Mouse (Mus musculus): ENCODE results near the gene Tsc1. TPM values are rescaled to one million over a fixed set of nuclear protein-coding genes. Genes with fewer than 3 reads are reported as not detected.

The Tsc1 gene
- polyA plus RNA-seq, 1 experiment from 2014 or later: 24.1 TPM

- peak; percentile 20 for DNase-seq (ENCODE audit: low spot score)
- Histone ChIP-seq H3K4me3 (ENCODE audit: low read depth, low read length) (no peak overlapping the region), H3K9me3 (ENCODE audit: control insufficient read depth, low read length) (no peaks in the 10 kb centered on the region), H3K36me3 (ENCODE audit: control insufficient read depth, insufficient read depth, low read length) (no peaks in the 10 kb centered on the region), H3K4me1 (ENCODE audit: control insufficient read depth, insufficient read depth, low read length) (no peaks in the 10 kb centered on the region), H3K4me2 (ENCODE audit: low read depth) (no peak overlapping the region), H3K27me3 (ENCODE audit: control insufficient read depth, insufficient read depth, low read length) (no peaks in the 10 kb centered on the region), H3K27ac (ENCODE audit: low read depth, low read length) (no peak overlapping the region), H3K9ac (ENCODE audit: low read length) (no peak overlapping the region)
- no peak for ATAC-seq (ENCODE audit: insufficient read depth, low FRiP score, low TSS enrichment)
- 59% methylated on average over 2 of the region's 2 CpGs for WGBS
Observed at GRCm38 (mm10) chr2:28654295-28654694, 13.3 kb downstream of the Tsc1 start.

DNA sequence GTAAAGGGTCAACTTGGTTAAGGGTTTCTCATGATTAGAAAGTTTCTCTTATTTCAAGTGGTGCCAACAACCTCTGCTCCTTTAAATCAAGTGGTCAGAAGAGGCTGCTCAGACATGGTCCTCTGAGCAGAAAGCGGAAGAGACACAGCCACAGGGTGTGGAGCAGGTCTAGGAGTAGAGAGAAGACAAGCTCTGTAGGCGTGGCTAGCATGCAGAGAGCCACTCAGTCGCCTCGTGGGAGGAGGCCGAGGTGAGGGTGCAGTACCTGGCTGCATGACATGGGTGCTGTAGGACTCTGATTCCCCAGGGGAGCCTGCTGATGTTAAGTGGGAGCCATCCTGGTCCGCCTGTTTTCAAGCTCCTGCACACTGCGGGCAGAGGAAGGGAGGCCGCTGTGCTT is 15.2 kb downstream of the Tsc1 start:
- Histone ChIP-seq H3K4me3 (ENCODE audit: low read depth, low read length) (no peak overlapping the region), H3K27me3 (ENCODE audit: control insufficient read depth, insufficient read depth, low read length) (no peaks in the 10 kb centered on the region), H3K4me1 (ENCODE audit: control insufficient read depth, insufficient read depth, low read length) (no peaks in the 10 kb centered on the region), H3K4me2 (ENCODE audit: low read depth) (no peak overlapping the region), H3K9ac (ENCODE audit: low read length) (no peak overlapping the region), H3K9me3 (ENCODE audit: control insufficient read depth, low read length) (no peaks in the 10 kb centered on the region), H3K27ac (ENCODE audit: low read depth, low read length) (no peak overlapping the region), H3K36me3 (ENCODE audit: control insufficient read depth, insufficient read depth, low read length) (peaks cover 4% of the 10 kb centered on the region)
- DNase-seq (ENCODE audit: low spot score) (no peak), ATAC-seq (ENCODE audit: insufficient read depth, low FRiP score, low TSS enrichment) (no peak)
- WGBS: 84% methylated on average over 8 of the region's 8 CpGs

GRCm38 (mm10) chr2:28662891-28663290 is 21.9 kb downstream of the Tsc1 start:
- peaks cover 11% of the 10 kb centered on the region for H3K36me3 ChIP-seq (ENCODE audit: control insufficient read depth, insufficient read depth, low read length)

DNA sequence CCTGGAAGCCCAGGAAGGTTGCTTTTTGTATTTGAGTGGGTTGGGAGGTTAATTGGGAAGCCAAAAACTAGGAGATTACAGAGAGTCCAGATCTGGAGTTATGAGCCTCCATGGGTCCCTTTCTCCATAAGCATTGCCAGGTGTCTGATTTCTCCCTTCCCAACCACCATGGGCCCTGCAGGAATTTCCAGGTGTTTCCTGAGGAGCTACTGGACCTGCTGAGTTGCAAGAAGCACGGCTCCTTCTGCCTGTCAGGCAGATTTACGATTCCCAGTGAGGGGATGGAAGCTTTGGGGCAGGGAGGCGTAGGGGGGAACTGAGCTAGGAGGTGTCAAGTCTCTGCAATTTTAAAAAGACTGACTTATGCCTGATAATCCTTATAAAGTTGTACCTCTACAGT is 24.8 kb downstream of the Tsc1 start:
- ATAC-seq (ENCODE audit: insufficient read depth, low FRiP score, low TSS enrichment) (no peak), DNase-seq (ENCODE audit: low spot score) (no peak)
- H3K36me3 ChIP-seq (ENCODE audit: control insufficient read depth, insufficient read depth, low read length): peaks cover 10% of the 10 kb centered on the region
- no peaks in the 10 kb centered on the region for H3K4me1 ChIP-seq (ENCODE audit: control insufficient read depth, insufficient read depth, low read length)
- no peaks in the 10 kb centered on the region for H3K27me3 ChIP-seq (ENCODE audit: control insufficient read depth, insufficient read depth, low read length)
- H3K9me3 ChIP-seq (ENCODE audit: control insufficient read depth, low read length): no peaks in the 10 kb centered on the region
- no peak overlapping the region for H3K9ac ChIP-seq (ENCODE audit: low read length)
- 52% methylated on average over 3 of the region's 3 CpGs for WGBS
- H3K4me2 ChIP-seq (ENCODE audit: low read depth): no peak overlapping the region
- no peak overlapping the region for H3K4me3 ChIP-seq (ENCODE audit: low read depth, low read length)
- no peak overlapping the region for H3K27ac ChIP-seq (ENCODE audit: low read depth, low read length)

More at GRCm38 (mm10) chr2:28662891-28663290, 21.9 kb downstream of the Tsc1 start:
- no peak overlapping the region for H3K9ac ChIP-seq (ENCODE audit: low read length)
- H3K4me1 ChIP-seq (ENCODE audit: control insufficient read depth, insufficient read depth, low read length): no peaks in the 10 kb centered on the region
- 89% methylated on average over 3 of the region's 3 CpGs for WGBS
- no peak overlapping the region for H3K27ac ChIP-seq (ENCODE audit: low read depth, low read length)
- H3K9me3 ChIP-seq (ENCODE audit: control insufficient read depth, low read length): no peaks in the 10 kb centered on the region
- no peak for DNase-seq (ENCODE audit: low spot score)
- H3K4me2 ChIP-seq (ENCODE audit: low read depth): no peak overlapping the region
- no peaks in the 10 kb centered on the region for H3K27me3 ChIP-seq (ENCODE audit: control insufficient read depth, insufficient read depth, low read length)
- no peak overlapping the region for H3K4me3 ChIP-seq (ENCODE audit: low read depth, low read length)
- no peak for ATAC-seq (ENCODE audit: insufficient read depth, low FRiP score, low TSS enrichment)

GRCm38 (mm10) chr2:28671438-28671837 is 30.4 kb downstream of the Tsc1 start:
- 93% methylated on average over 2 of the region's 2 CpGs for WGBS
- Histone ChIP-seq H3K27ac (ENCODE audit: low read depth, low read length) (no peak overlapping the region), H3K36me3 (ENCODE audit: control insufficient read depth, insufficient read depth, low read length) (peaks cover 17% of the 10 kb centered on the region), H3K9ac (ENCODE audit: low read length) (no peak overlapping the region), H3K4me1 (ENCODE audit: control insufficient read depth, insufficient read depth, low read length) (no peaks in the 10 kb centered on the region), H3K4me3 (ENCODE audit: low read depth, low read length) (no peak overlapping the region), H3K9me3 (ENCODE audit: control insufficient read depth, low read length) (no peaks in the 10 kb centered on the region), H3K27me3 (ENCODE audit: control insufficient read depth, insufficient read depth, low read length) (no peaks in the 10 kb centered on the region), H3K4me2 (ENCODE audit: low read depth) (no peak overlapping the region)
- no peak for DNase-seq (ENCODE audit: low spot score)
- no peak for ATAC-seq (ENCODE audit: insufficient read depth, low FRiP score, low TSS enrichment)

DNA sequence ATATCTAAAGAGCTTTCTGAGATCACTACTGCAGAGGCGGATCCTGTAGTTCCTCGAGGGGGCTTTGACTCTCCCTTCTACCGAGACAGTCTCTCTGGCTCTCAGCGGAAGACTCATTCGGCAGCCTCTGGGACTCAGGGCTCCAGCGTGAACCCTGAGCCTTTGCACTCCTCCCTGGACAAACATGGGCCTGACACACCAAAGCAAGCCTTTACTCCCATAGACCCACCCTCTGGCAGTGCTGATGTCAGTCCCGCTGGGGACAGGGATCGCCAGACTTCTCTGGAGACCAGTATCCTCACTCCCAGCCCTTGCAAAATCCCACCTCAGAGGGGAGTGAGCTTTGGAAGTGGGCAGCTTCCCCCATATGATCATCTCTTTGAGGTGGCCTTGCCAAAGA is 35.0 kb downstream of the Tsc1 start:
- Histone ChIP-seq H3K9ac (ENCODE audit: low read length) (no peak overlapping the region), H3K9me3 (ENCODE audit: control insufficient read depth, low read length) (no peaks in the 10 kb centered on the region), H3K4me3 (ENCODE audit: low read depth, low read length) (no peak overlapping the region), H3K4me1 (ENCODE audit: control insufficient read depth, insufficient read depth, low read length) (no peaks in the 10 kb centered on the region), H3K36me3 (ENCODE audit: control insufficient read depth, insufficient read depth, low read length) (peaks cover 22% of the 10 kb centered on the region), H3K27ac (ENCODE audit: low read depth, low read length) (no peak overlapping the region), H3K27me3 (ENCODE audit: control insufficient read depth, insufficient read depth, low read length) (no peaks in the 10 kb centered on the region), H3K4me2 (ENCODE audit: low read depth) (no peak overlapping the region)
- ATAC-seq (ENCODE audit: insufficient read depth, low FRiP score, low TSS enrichment) (no peak), DNase-seq (ENCODE audit: low spot score) (no peak)
- 91% methylated on average over 8 of the region's 8 CpGs for WGBS

GRCm38 (mm10) chr2:28680710-28681109 is 39.7 kb downstream of the Tsc1 start:
- H3K27me3 ChIP-seq (ENCODE audit: control insufficient read depth, insufficient read depth, low read length): no peaks in the 10 kb centered on the region
- no peak overlapping the region for H3K27ac ChIP-seq (ENCODE audit: low read depth, low read length)
- DNase-seq (ENCODE audit: low spot score) (no peak), ATAC-seq (ENCODE audit: insufficient read depth, low FRiP score, low TSS enrichment) (no peak)
- no peak overlapping the region for H3K4me2 ChIP-seq (ENCODE audit: low read depth)
- peaks cover 26% of the 10 kb centered on the region for H3K36me3 ChIP-seq (ENCODE audit: control insufficient read depth, insufficient read depth, low read length)
- WGBS: 41% methylated on average over 4 of the region's 4 CpGs
- H3K9ac ChIP-seq (ENCODE audit: low read length): no peak overlapping the region
- H3K9me3 ChIP-seq (ENCODE audit: control insufficient read depth, low read length): no peaks in the 10 kb centered on the region
- H3K4me1 ChIP-seq (ENCODE audit: control insufficient read depth, insufficient read depth, low read length): no peaks in the 10 kb centered on the region
- H3K4me3 ChIP-seq (ENCODE audit: low read depth, low read length): no peak overlapping the region

DNA sequence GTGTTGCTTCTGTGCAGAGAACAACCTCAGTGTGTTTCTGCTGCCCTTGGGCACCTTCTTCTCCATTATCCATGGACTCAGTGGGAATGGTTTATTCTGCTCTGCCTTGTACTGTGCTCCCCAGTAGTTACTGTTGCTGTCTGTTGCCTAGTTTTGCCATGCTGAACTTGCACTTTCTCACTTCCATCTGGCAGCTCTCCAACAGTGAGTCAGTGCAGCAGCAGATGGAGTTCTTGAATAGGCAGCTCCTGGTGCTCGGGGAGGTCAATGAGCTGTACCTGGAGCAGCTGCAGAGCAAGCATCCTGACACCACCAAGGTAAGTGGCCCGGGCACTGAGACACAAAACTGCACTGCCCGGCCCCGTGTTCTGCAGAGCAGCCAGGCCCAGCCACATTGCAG is 40.7 kb downstream of the Tsc1 start:
- no peak overlapping the region for H3K4me3 ChIP-seq (ENCODE audit: low read depth, low read length)
- H3K36me3 ChIP-seq (ENCODE audit: control insufficient read depth, insufficient read depth, low read length): peaks cover 29% of the 10 kb centered on the region
- DNase-seq (ENCODE audit: low spot score): no peak
- ATAC-seq (ENCODE audit: insufficient read depth, low FRiP score, low TSS enrichment): no peak
- no peak overlapping the region for H3K9ac ChIP-seq (ENCODE audit: low read length)
- H3K4me1 ChIP-seq (ENCODE audit: control insufficient read depth, insufficient read depth, low read length): no peaks in the 10 kb centered on the region
- H3K9me3 ChIP-seq (ENCODE audit: control insufficient read depth, low read length): no peaks in the 10 kb centered on the region
- no peak overlapping the region for H3K27ac ChIP-seq (ENCODE audit: low read depth, low read length)
- 92% methylated on average over 4 of the region's 4 CpGs for WGBS
- H3K27me3 ChIP-seq (ENCODE audit: control insufficient read depth, insufficient read depth, low read length): no peaks in the 10 kb centered on the region
- no peak overlapping the region for H3K4me2 ChIP-seq (ENCODE audit: low read depth)

- H3K27me3 ChIP-seq (ENCODE audit: control insufficient read depth, insufficient read depth, low read length): no peaks in the 10 kb centered on the region
- H3K4me3 ChIP-seq (ENCODE audit: low read depth, low read length): no peak overlapping the region
- H3K4me1 ChIP-seq (ENCODE audit: control insufficient read depth, insufficient read depth, low read length): no peaks in the 10 kb centered on the region
- H3K9me3 ChIP-seq (ENCODE audit: control insufficient read depth, low read length): no peaks in the 10 kb centered on the region
- 87% methylated on average over 7 of the region's 7 CpGs for WGBS
- ATAC-seq (ENCODE audit: insufficient read depth, low FRiP score, low TSS enrichment) (no peak), DNase-seq (ENCODE audit: low spot score) (no peak)
- H3K27ac ChIP-seq (ENCODE audit: low read depth, low read length): no peak overlapping the region
- H3K9ac ChIP-seq (ENCODE audit: low read length): no peak overlapping the region
- no peak overlapping the region for H3K4me2 ChIP-seq (ENCODE audit: low read depth)
- peaks cover 29% of the 10 kb centered on the region for H3K36me3 ChIP-seq (ENCODE audit: control insufficient read depth, insufficient read depth, low read length)
Observed at GRCm38 (mm10) chr2:28685895-28686294, 44.9 kb downstream of the Tsc1 start.

Data from neural tube, embryonic 11.5 days (tissue).